Mouse (Mus musculus): ENCODE results near the gene Agpat4.

- TF ChIP-seq FLI1 (IDR thresholded peaks at IDR 0.05; ENCODE audit: low read length) (no peak), GATA1 (IDR thresholded peaks at IDR 0.05; ENCODE audit: borderline replicate concordance, low read length) (no peak)
Observed at GRCm38 (mm10) chr17:12209481-12209880, 91.0 kb downstream of the Agpat4 start.
